Mouse (Mus musculus) Patski (cell line): ENCODE data around the gene 2310039H08Rik. TPM values are rescaled to one million over a fixed set of nuclear protein-coding genes. Genes with fewer than 3 reads are reported as not detected.
A peak's percentile ranks its signal among the peaks of the same experiment; 100 is the strongest.

Source experiments
- ATAC-seq: fragments of 100-300 bp; one replicate; pipeline ENCODE4 v1.8.0; 2021
- CTCF ChIA-PET: fragments of 350-600 bp; sonication (Branson Sonifier 250); formaldehyde crosslinking; loops from one replicate; lab custom pipeline; 2022; ENCODE audit warnings: inconsistent platforms; lab: Charles Lee
- POLR2A ChIA-PET: fragments of 350-600 bp; sonication (Branson Sonifier 250); formaldehyde crosslinking; loops from one replicate; lab custom pipeline; 2022; ENCODE audit warnings: antibody characterized with exemption, inconsistent platforms; lab: Charles Lee
- DNase-seq: peaks from one replicate; pipeline ENCODE4 v3.0.0-alpha.2; 2011; ENCODE audit warnings: low read depth, low spot score
- H3K27me3 ChIP-seq: fragments of 371-371 bp; one replicate; pipeline ENCODE4 v1.5.1; 2021
- CTCF ChIP-seq: fragments of 100-300 bp; IDR thresholded peaks from one replicate; pipeline ENCODE4 v1.5.1; 2021
- in situ Hi-C: fragments of 300-500 bp; cut with MboI; formaldehyde crosslinking; loops from 3 replicates; pipeline ENCODE4 v1.11.1; 2018; ENCODE audit warnings: low pct_unique_long_range_greater_than_20kb, mixed read lengths
- polyA plus RNA-seq: library from polyadenylated mRNA; unstranded; gene quantifications from one replicate; pipeline ENCODE4 v1.2.3, GENCODE M21; 2021

2310039H08Rik gene
- 24.4 TPM for polyA plus RNA-seq

DNA sequence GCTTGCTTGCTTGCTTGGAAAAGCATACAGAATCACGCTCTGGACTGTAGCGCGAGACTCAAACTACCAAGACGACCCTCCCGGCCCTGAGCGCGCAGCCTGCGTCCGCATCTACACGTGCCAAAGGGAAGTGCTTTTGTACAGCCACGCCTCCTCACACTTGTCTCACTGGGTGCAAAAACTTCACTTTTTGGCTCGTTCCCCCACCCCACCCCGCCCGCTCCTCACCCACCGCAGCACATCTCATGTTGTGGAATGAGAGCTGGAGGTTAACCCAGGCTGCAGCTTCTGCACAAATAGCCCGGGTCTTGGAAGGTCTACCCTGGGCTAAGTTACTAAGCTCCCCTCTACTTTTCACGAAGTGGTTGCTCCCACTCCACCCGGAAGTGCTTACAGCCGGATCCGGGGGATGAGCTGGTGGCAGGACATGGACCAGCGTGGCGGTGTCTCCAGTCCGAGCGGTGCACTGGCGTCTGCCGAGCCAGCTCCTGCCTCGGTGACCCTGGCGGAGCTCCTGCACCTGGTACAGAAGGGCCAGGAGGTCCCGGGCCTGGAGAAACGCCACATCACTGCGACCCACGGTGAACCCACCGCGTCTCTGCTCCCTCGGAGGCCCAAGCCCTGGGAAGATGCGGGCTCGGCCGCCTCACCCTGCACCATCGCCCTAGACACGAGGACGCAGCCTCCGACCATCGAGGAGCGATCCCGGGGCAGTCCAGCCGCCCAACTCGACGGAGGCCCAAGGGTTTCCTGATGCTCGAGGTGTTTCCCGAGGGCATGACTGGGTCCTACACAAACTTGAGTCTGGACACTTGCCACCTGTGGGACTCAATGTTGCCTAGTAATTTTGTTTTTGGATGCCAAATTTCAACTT, at the start of gene 2310039H08Rik:
Gene 2310039H08Rik (plus strand): TSS at position 232 of the 874 bp plus-strand sequence.
- CTCF ChIA-PET = interaction anchor here (0.9 to 1.3 kb wide), 2 partner anchors 40 to 66 kb away, joined by 3 read pairs; no protein-coding TSS in a partner anchor
- peak; percentile 67 for ATAC-seq
- TF ChIP-seq CTCF = no peak
- no peak for DNase-seq
- POLR2A ChIA-PET = interaction anchor here (0.6 to 1.7 kb wide), 5 partner anchors 12 to 897 kb away, joined by 3 to 5 read pairs (median 3); partner anchors contain the start of genes Cnpy3 and Klhdc3
- in situ Hi-C loops = no loop called here
- no peaks in the 10 kb centered on the region for H3K27me3 ChIP-seq

DNA sequence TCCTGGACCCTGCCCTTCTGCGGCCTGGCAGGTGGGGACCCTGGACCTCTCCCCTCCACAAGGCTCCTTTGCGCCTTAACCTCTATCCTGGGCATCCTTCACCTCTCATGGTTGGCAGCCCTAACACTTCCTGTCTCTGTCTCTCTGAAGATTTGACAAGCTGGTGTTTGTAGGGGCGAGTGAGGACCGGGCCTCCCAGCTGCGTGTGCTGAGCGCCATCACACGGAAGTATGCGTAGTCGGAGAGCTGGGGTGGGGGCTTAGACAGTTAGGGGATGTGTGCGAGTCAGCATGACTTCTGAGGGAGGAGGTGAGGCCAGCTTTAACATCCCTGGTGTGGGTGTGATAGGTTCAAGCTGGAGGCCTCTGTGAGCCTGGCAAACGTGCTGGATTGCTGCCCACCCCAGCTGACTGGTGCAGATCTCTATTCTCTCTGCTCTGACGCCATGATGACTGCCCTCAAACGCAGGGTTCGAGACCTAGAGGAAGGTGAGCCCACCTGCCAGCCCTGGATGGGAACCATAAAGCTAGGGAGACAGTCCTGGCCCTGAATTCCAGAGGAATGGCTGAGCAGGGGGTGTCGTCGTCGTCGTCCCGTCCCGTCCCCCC, 47.9 kb upstream of the 2310039H08Rik start:
- POLR2A ChIA-PET = interaction anchor here (0.7 kb wide), 1 partner anchor 11 kb away, joined by 3 read pairs; no protein-coding TSS in a partner anchor
- DNase-seq (no peak), ATAC-seq (no peak)
- no peaks in the 10 kb centered on the region for H3K27me3 ChIP-seq
- CTCF ChIA-PET = interaction anchor here (2.7 kb wide), 1 partner anchor 9 kb away, joined by 21 read pairs; no protein-coding TSS in a partner anchor
- TF ChIP-seq CTCF = no peak
- in situ Hi-C loops = no loop called here

DNA sequence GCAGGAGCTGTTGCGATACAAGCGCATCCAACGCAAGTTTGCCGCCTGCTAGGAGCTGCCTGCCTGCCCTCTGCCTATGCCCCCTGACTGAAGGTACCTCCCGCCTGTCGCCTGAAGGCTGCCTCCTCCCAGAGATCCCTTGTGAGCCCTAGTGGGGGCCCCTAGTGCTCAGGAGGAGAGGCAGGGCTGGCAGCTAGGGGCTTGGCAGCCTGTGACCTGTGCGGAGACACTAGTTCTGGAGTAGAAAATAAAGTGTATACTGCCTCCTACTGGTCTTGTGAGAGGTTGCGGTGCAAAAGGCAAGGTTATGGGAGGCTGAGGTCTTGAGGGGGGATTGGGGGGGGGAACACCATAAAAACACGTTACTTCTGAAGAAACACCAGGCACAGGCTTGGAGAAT, 47.2 kb upstream of the 2310039H08Rik start:
- TF ChIP-seq CTCF = no peak
- DNase-seq (no peak), ATAC-seq (no peak)
- POLR2A ChIA-PET = no interaction called here
- no peaks in the 10 kb centered on the region for H3K27me3 ChIP-seq
- CTCF ChIA-PET = interaction anchor here (2.7 kb wide), 1 partner anchor 10 kb away, joined by 21 read pairs; no protein-coding TSS in a partner anchor
- in situ Hi-C loops = no loop called here

DNA sequence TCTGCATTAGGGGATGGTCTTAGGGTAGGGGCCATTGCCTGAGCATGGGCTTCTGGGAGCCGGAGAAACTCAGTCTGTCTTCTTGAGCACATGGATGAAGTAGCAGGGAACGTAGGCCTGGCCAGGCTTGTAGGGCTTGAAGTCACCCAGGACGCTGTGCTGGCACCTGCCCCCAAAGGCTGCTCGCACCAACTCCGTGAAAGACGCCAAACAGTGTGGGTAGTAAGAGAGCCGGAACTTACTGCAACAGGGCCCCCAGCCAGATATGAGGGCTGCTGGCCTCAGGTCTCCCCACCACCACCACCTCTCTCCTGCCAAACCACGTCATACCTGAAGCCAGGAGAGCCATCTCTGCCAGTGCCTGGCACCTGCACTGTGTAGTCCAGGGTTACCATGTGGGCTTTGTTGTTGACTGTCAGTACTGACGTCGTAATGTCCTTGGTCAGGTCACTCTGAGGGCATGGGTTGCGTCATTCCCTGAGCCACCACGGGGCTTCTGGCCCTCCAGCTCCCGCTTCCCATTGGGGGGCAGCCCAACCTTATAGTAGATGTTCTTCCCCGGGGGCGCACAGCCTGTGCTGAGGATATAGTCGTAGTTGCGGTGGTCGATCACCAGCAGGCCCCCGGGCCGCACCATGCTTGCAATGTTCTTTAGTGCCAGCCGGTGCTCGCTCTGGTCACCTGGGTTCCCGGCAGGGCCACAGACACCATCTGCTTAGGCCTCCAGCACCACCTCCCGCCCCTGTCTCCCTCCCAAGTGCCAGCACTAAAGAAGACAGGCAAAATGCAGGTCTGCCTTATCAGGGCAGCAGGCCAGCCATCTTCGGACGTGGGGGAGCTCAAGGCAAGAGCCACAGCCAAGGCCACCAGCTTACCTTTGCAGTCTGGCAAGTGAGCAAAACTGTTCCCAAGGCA, 46.4 kb upstream of the 2310039H08Rik start:
- in situ Hi-C loops = no loop called here
- ATAC-seq = no peak
- POLR2A ChIA-PET = interaction anchor here (1.0 kb wide), 2 partner anchors 11 to 28 kb away, joined by 3 read pairs; no protein-coding TSS in a partner anchor
- no peak for DNase-seq
- no peak for TF ChIP-seq CTCF
- CTCF ChIA-PET = interaction anchor here (2.7 kb wide), 1 partner anchor 10 kb away, joined by 21 read pairs; no protein-coding TSS in a partner anchor
- no peaks in the 10 kb centered on the region for H3K27me3 ChIP-seq

DNA sequence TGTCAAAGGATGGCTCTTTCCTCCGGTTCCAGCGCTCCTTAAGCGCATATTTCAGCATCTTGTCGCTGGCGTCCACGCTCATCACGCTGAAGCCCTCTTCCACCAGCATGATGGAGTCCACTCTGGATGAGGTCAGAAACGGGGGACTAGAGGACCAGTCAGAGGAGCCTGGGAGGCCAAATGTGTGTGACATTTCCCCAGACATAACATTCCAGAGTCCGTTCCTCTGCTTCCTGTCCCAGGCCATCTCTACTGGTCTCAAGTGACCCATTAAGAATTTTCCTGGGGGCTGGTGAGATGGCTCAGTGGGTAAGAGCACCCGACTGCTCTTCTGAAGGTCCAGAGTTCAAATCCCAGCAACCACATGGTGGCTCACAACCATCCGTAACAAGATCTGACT, 45.2 kb upstream of the 2310039H08Rik start:
- ChIA-PET CTCF (no interaction called here), POLR2A (interaction anchor here (1.0 kb wide), 2 partner anchors 12 to 30 kb away, joined by 3 read pairs; no protein-coding TSS in a partner anchor)
- H3K27me3 ChIP-seq = no peaks in the 10 kb centered on the region
- ATAC-seq = no peak
- no peak for DNase-seq
- TF ChIP-seq CTCF = no peak
- in situ Hi-C loops = no loop called here

DNA sequence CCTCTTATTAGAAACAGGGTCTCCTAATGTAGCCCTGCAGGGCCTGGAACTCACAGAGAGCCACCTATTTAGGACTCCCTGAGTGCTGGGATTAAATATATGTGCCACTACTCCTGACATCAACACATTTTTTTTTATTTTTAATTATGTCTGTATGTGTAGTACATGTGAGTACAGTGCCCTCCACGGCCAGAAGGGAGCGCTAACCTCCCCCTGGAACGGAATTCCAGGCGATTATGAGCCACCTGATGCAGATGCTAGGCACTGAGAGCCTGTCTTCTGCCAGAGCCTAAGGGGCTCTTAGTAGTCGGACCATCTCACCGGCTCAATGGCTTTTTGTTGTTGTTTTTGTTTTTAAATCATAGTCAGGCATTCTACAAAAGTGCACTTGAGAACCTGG, 44.4 kb upstream of the 2310039H08Rik start:
- no peaks in the 10 kb centered on the region for H3K27me3 ChIP-seq
- ChIA-PET CTCF (no interaction called here), POLR2A (interaction anchor here (0.7 kb wide), 1 partner anchor 13 kb away, joined by 4 read pairs; no protein-coding TSS in a partner anchor)
- TF ChIP-seq CTCF = no peak
- in situ Hi-C loops = no loop called here
- no peak for ATAC-seq
- no peak for DNase-seq

DNA sequence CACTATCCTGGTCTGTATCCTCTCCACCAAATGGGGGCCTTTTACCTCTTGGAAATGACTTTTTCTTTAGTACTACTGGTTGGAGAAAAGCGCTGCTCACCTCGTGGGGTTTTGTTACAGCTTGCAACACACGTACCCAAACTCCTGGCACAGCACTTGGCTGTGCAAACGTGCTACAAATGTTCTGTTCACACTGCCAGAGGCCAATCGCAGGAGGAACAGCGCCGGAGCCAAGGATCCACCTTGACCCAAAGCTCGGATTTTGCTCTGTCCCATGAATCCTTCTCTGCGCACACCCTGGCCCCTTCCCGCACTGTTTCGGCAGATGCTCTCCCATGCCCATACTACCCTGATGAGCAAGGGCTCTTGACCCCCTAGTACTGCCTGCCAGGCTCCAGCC, 43.9 kb upstream of the 2310039H08Rik start:
- POLR2A ChIA-PET = no interaction called here
- no peak for TF ChIP-seq CTCF

DNA sequence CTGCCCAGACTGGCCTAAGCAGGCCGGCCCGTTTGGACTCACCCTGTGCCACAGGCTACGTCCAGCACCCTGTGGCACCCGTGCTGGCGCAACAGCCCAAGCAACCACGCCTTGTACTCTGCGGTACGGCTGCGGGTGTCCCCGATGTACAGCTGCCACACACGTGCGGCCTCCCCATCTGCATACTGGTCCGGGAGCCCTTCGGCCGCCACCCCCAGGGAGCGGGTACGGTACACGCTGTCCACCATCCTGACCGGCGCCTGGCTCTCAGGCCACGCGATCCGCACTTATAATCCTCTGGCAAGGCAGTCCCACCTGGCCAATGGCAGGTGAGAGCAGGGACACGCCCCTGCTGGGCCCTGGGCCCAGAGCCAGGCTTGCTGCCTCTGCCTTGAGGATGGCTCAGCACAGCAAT, 43.5 kb upstream of the 2310039H08Rik start, which contains the start of gene Gnmt:
Gene Gnmt (minus strand): TSS at position 265 of the 415 bp plus-strand sequence.
- CTCF ChIA-PET = no interaction called here
- in situ Hi-C loops = no loop called here
- TF ChIP-seq CTCF = no peak
- no peak for DNase-seq
- POLR2A ChIA-PET = no interaction called here
- peak; percentile 27 for ATAC-seq
- H3K27me3 ChIP-seq = no peaks in the 10 kb centered on the region

More for the DNA sequence above, 43.9 kb upstream of the 2310039H08Rik start:
- CTCF ChIA-PET = no interaction called here
- no peak for DNase-seq
- in situ Hi-C loops = no loop called here
- ATAC-seq = no peak
- H3K27me3 ChIP-seq = no peaks in the 10 kb centered on the region

DNA sequence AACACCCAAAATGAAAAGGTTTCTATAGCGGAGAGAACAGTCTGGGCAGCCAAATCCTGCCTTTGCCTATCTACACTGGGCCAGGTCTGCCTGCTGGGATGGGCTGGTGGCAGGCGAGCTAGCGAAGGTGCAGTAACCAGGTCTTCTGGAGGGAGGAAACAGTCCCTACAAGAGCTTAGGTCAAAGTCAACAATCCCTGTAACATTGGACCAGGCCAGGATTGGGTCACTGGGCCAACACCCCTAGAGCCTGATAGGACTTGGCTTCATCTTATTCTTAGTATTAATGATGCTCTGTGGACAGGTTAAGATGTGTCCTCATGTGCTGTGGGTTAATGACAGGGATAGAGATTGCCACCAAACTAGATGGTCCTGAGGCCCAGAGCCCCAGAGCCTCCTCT, 38.4 kb upstream of the 2310039H08Rik start:
- CTCF ChIA-PET = interaction anchor here (0.7 kb wide), 1 partner anchor 12 kb away, joined by 3 read pairs; no protein-coding TSS in a partner anchor
- POLR2A ChIA-PET = interaction anchor here (0.7 to 0.9 kb wide), 2 partner anchors 30 to 40 kb away, joined by 4 to 8 read pairs; partner anchors contain the start of gene Ppp2r5d
- ATAC-seq = no peak
- H3K27me3 ChIP-seq = no peaks in the 10 kb centered on the region
- in situ Hi-C loops = no loop called here
- no peak for TF ChIP-seq CTCF
- DNase-seq = no peak
